Mouse (Mus musculus): ENCODE measurements around the gene Pwp1. TPM values are rescaled to one million over a fixed set of nuclear protein-coding genes. Genes with fewer than 3 reads are reported as not detected.

Gene Pwp1
- polyA plus RNA-seq, 1 experiment from 2014 or later = 106 TPM

- no peak overlapping the region for H3K9ac ChIP-seq (ENCODE audit: low read length)
- peaks cover 4% of the 10 kb centered on the region; the same call in 1 of the 2 replicates for H3K4me1 ChIP-seq (ENCODE audit: control insufficient read depth, insufficient read depth, low read length)
- peaks cover 21% of the 10 kb centered on the region; the same call in 1 of the 2 replicates for H3K36me3 ChIP-seq (ENCODE audit: control insufficient read depth, insufficient read depth, low read length)
- H3K27me3 ChIP-seq (ENCODE audit: control insufficient read depth, insufficient read depth, low read length) = no peaks in the 10 kb centered on the region
- H3K27ac ChIP-seq (replicated peaks; ENCODE audit: low read depth, low read length) = no peak overlapping the region
- DNase-seq (ENCODE audit: low spot score) (no peak), ATAC-seq (ENCODE audit: insufficient number of reproducible peaks, low FRiP score, low TSS enrichment, low read depth) (no peak)
- no peaks in the 10 kb centered on the region for H3K9me3 ChIP-seq (ENCODE audit: control insufficient read depth, low read length)
- no peak overlapping the region for H3K4me2 ChIP-seq (ENCODE audit: low read depth, severe bottlenecking)
- no peak overlapping the region for H3K4me3 ChIP-seq (ENCODE audit: low read depth, low read length)
- 93% methylated on average over 13 of the region's 13 CpGs for WGBS
Measured at GRCm38 (mm10) chr10:85873861-85874544, 44.7 kb downstream of the Pwp1 start.

- Histone ChIP-seq H3K27ac (replicated peaks; ENCODE audit: low read depth, low read length) (no peak overlapping the region), H3K27me3 (ENCODE audit: control insufficient read depth, insufficient read depth, low read length) (no peaks in the 10 kb centered on the region), H3K4me2 (ENCODE audit: low read depth, severe bottlenecking) (no peak overlapping the region), H3K4me1 (ENCODE audit: control insufficient read depth, insufficient read depth, low read length) (peaks cover 4% of the 10 kb centered on the region; the same call in 1 of the 2 replicates), H3K4me3 (ENCODE audit: low read depth, low read length) (no peak overlapping the region), H3K36me3 (ENCODE audit: control insufficient read depth, insufficient read depth, low read length) (peaks cover 22% of the 10 kb centered on the region; the same call in 1 of the 2 replicates), H3K9ac (ENCODE audit: low read length) (no peak overlapping the region), H3K9me3 (ENCODE audit: control insufficient read depth, low read length) (no peaks in the 10 kb centered on the region)
- ATAC-seq (ENCODE audit: insufficient number of reproducible peaks, low FRiP score, low TSS enrichment, low read depth) = no peak
- WGBS = 91% methylated on average over 5 of the region's 5 CpGs
- no peak for DNase-seq (ENCODE audit: low spot score)
Measured at GRCm38 (mm10) chr10:85875812-85876211, 46.5 kb downstream of the Pwp1 start.

GRCm38 (mm10) chr10:85879886-85880486 is 50.7 kb downstream of the Pwp1 start:
- Histone ChIP-seq H3K9me3 (ENCODE audit: control insufficient read depth, low read length) (no peaks in the 10 kb centered on the region), H3K36me3 (ENCODE audit: control insufficient read depth, insufficient read depth, low read length) (peaks cover 27% of the 10 kb centered on the region), H3K4me1 (ENCODE audit: control insufficient read depth, insufficient read depth, low read length) (no peaks in the 10 kb centered on the region), H3K4me2 (ENCODE audit: low read depth, severe bottlenecking) (no peak overlapping the region), H3K4me3 (ENCODE audit: low read depth, low read length) (no peak overlapping the region), H3K27me3 (ENCODE audit: control insufficient read depth, insufficient read depth, low read length) (no peaks in the 10 kb centered on the region), H3K27ac (replicated peaks; ENCODE audit: low read depth, low read length) (no peak overlapping the region), H3K9ac (ENCODE audit: low read length) (no peak overlapping the region)
- ATAC-seq (ENCODE audit: insufficient number of reproducible peaks, low FRiP score, low TSS enrichment, low read depth) = no peak
- no peak for DNase-seq (ENCODE audit: low spot score)
- WGBS = 91% methylated on average over 8 of the region's 8 CpGs

- Histone ChIP-seq H3K4me3 (ENCODE audit: low read depth, low read length) (peak within 1 kb of the TSS; percentile 97), H3K4me2 (ENCODE audit: low read depth, severe bottlenecking) (peak within 1 kb of the TSS; percentile 75), H3K27ac (replicated peaks; ENCODE audit: low read depth, low read length) (peak within 1 kb of the TSS; percentile 72; the same call in 1 of the 2 replicates), H3K36me3 (ENCODE audit: control insufficient read depth, insufficient read depth, low read length) (peaks cover 7% of the 10 kb centered on the region; the same call in 1 of the 2 replicates), H3K27me3 (ENCODE audit: control insufficient read depth, insufficient read depth, low read length) (no peaks in the 10 kb centered on the region), H3K4me1 (ENCODE audit: control insufficient read depth, insufficient read depth, low read length) (peaks cover 9% of the 10 kb centered on the region; the same call in 1 of the 2 replicates), H3K9me3 (ENCODE audit: control insufficient read depth, low read length) (no peaks in the 10 kb centered on the region), H3K9ac (ENCODE audit: low read length) (peak within 1 kb of the TSS; percentile 82)
- peak; percentile 98 for DNase-seq (ENCODE audit: low spot score)
- WGBS = under 1% methylated on average over 75 of the region's 90 CpGs
- ATAC-seq (ENCODE audit: insufficient number of reproducible peaks, low FRiP score, low TSS enrichment, low read depth) = peak; percentile 100
Measured at GRCm38 (mm10) chr10:85916498-85917309, 87.4 kb downstream of the Pwp1 start, which contains the start of gene Prdm4. Gene Prdm4 (minus strand): TSS chr10:85917142.

GRCm38 (mm10) chr10:85927676-85928445 is 98.6 kb downstream of the Pwp1 start, which contains the start of gene Ascl4:
Gene Ascl4 (plus strand): TSS chr10:85927681.
- H3K9ac ChIP-seq (ENCODE audit: low read length) = peak within 1 kb of the TSS; percentile 35; the same call in 1 of the 2 replicates
- no peaks in the 10 kb centered on the region for H3K36me3 ChIP-seq (ENCODE audit: control insufficient read depth, insufficient read depth, low read length)
- H3K9me3 ChIP-seq (ENCODE audit: control insufficient read depth, low read length) = no peaks in the 10 kb centered on the region
- peak within 1 kb of the TSS; percentile 77 for H3K4me2 ChIP-seq (ENCODE audit: low read depth, severe bottlenecking)
- no peaks in the 10 kb centered on the region for H3K4me1 ChIP-seq (ENCODE audit: control insufficient read depth, insufficient read depth, low read length)
- no peak for ATAC-seq (ENCODE audit: insufficient number of reproducible peaks, low FRiP score, low TSS enrichment, low read depth)
- peaks cover 12% of the 10 kb centered on the region for H3K27me3 ChIP-seq (ENCODE audit: control insufficient read depth, insufficient read depth, low read length)
- H3K4me3 ChIP-seq (ENCODE audit: low read depth, low read length) = peak within 1 kb of the TSS; percentile 41
- no peak within 1 kb of the TSS for H3K27ac ChIP-seq (replicated peaks; ENCODE audit: low read depth, low read length)
- 2% methylated on average over 23 of the region's 23 CpGs for WGBS
- peak; percentile 56 for DNase-seq (ENCODE audit: low spot score)

GRCm38 (mm10) chr10:85928499-85929207 is 99.4 kb downstream of the Pwp1 start:
- H3K27ac ChIP-seq (replicated peaks; ENCODE audit: low read depth, low read length) = no peak overlapping the region
- peak; percentile 63; the same call in 1 of the 2 replicates for ATAC-seq (ENCODE audit: insufficient number of reproducible peaks, low FRiP score, low TSS enrichment, low read depth)
- H3K9me3 ChIP-seq (ENCODE audit: control insufficient read depth, low read length) = no peaks in the 10 kb centered on the region
- H3K36me3 ChIP-seq (ENCODE audit: control insufficient read depth, insufficient read depth, low read length) = no peaks in the 10 kb centered on the region
- under 1% methylated on average over 63 of the region's 63 CpGs for WGBS
- H3K27me3 ChIP-seq (ENCODE audit: control insufficient read depth, insufficient read depth, low read length) = peaks cover 12% of the 10 kb centered on the region
- peak overlapping the region; percentile 35; the same call in 1 of the 2 replicates for H3K9ac ChIP-seq (ENCODE audit: low read length)
- H3K4me2 ChIP-seq (ENCODE audit: low read depth, severe bottlenecking) = peak overlapping the region; percentile 77
- H3K4me3 ChIP-seq (ENCODE audit: low read depth, low read length) = peak overlapping the region; percentile 41
- DNase-seq (ENCODE audit: low spot score) = peak; percentile 78
- H3K4me1 ChIP-seq (ENCODE audit: control insufficient read depth, insufficient read depth, low read length) = no peaks in the 10 kb centered on the region

- Histone ChIP-seq H3K27me3 (ENCODE audit: control insufficient read depth, insufficient read depth, low read length) (peaks cover 12% of the 10 kb centered on the region), H3K4me1 (ENCODE audit: control insufficient read depth, insufficient read depth, low read length) (no peaks in the 10 kb centered on the region), H3K4me3 (ENCODE audit: low read depth, low read length) (no peak overlapping the region; the same call in 1 of the 2 replicates), H3K4me2 (ENCODE audit: low read depth, severe bottlenecking) (peak overlapping the region; percentile 77; the same call in 1 of the 2 replicates), H3K36me3 (ENCODE audit: control insufficient read depth, insufficient read depth, low read length) (no peaks in the 10 kb centered on the region), H3K27ac (replicated peaks; ENCODE audit: low read depth, low read length) (no peak overlapping the region), H3K9me3 (ENCODE audit: control insufficient read depth, low read length) (no peaks in the 10 kb centered on the region), H3K9ac (ENCODE audit: low read length) (no peak overlapping the region)
- no peak for ATAC-seq (ENCODE audit: insufficient number of reproducible peaks, low FRiP score, low TSS enrichment, low read depth)
- no peak for DNase-seq (ENCODE audit: low spot score)
- 57% methylated on average over 11 of the region's 11 CpGs for WGBS
Measured at GRCm38 (mm10) chr10:85929208-85929591, 99.9 kb downstream of the Pwp1 start.
